Mouse (Mus musculus) megakaryocyte-erythroid progenitor cell, adult 5-6 weeks (primary cell): ENCODE results near the gene Msl1. TPM values are rescaled to one million over a fixed set of nuclear protein-coding genes. Genes with fewer than 3 reads are reported as not detected.

Experiments used
- ATAC-seq: replicated peaks from 2 replicates; pipeline ENCODE4 v1.8.0; 2016; ENCODE audit warnings: mild to moderate bottlenecking, inconsistent platforms; ENCODE audit not compliant: severe bottlenecking, poor library complexity, low FRiP score, low TSS enrichment
- total RNA-seq, 2 experiments: library from RNA; stranded (forward) in 1 of 2; stranded (reverse) in 1 of 2; fragments of 200-1000, 215-1000 nt in 1 of 2; fragments of >200 nt in 1 of 2; fragmentation: Nextera tagmentation in 1 of 2; gene quantifications; 2 replicates each; pipeline ENCODE4 v1.2.3; 2014 to 2017

The Msl1 gene
- total RNA-seq, 2 experiments from 2014 or later, result 58.6 to 68.3 TPM

GRCm38 (mm10) chr11:98762756-98763501, 32.4 kb upstream of the Msl1 start:
- ATAC-seq, result no peak

DNA sequence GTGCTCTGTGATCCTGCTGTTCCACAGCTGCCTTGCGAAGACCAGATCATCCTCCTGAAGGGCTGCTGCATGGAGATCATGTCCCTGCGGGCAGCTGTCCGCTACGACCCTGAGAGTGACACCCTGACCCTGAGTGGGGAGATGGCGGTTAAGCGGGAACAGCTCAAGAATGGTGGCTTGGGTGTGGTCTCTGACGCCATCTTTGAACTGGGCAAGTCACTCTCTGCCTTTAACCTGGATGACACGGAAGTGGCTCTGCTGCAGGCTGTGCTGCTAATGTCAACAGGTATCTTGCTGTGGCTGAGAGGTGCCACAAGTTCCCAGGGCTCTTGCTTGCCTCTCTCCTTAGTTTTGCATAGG, 31.8 kb upstream of the Msl1 start:
- no peak for ATAC-seq

DNA sequence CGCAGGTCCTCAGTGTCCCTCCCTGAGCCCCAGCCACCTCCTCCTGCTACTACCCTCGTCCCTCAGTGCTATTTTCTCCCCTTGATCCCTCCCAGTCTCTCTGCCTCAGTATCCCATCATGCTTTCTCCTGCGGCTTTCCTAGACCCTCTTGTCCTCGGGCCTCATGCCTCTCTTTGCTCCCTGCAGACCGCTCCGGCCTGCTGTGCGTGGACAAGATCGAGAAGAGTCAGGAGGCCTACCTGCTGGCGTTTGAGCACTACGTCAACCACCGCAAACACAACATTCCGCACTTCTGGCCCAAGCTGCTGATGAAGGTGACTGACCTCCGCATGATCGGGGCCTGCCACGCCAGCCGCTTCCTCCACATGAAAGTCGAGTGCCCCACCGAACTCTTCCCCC, 31.2 kb upstream of the Msl1 start:
- no peak for ATAC-seq

GRCm38 (mm10) chr11:98764746-98765145, 30.6 kb upstream of the Msl1 start:
- no peak for ATAC-seq

GRCm38 (mm10) chr11:98765421-98766309, 29.7 kb upstream of the Msl1 start:
- ATAC-seq, result peak; percentile 20; the same call in 1 of the 2 replicates

DNA sequence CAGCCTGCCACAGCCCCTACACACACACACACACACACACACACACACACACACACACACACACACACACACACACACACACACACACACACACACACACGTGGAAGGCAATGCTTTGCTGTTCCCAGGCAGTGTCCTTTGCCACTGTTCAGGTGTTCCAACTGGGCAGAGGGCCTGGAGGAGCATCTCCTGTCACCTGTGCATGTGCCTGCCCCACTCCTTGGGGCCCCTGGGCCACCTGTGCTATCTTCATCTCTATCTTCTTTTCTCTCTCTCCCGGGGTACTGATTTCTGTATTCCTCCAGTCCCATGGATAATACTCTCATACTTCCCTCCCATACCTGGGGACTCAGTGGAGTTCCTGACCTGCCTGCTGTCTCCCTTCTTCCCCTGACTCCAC, 29.0 kb upstream of the Msl1 start:
- ATAC-seq, result no peak

DNA sequence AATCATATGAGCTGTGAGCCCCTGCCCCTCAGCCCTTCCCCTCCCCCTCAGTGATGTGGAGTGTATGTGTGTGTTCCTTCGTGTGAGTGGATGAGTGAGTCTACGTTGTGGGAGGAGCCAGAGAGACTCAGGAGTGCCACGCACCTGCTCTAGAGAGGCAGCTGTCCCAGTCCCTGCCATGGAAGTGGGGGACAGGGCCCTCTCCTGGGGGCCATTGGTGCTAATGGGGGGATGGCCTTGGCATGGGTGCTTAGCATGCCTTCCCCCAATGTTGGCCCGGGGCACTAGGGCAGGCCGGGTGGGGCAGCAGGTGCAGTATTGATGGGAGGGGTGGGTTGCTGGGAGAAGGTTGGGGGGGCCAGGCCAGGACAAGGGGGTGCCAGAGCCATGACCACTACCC, 28.5 kb upstream of the Msl1 start:
- ATAC-seq, result no peak

DNA sequence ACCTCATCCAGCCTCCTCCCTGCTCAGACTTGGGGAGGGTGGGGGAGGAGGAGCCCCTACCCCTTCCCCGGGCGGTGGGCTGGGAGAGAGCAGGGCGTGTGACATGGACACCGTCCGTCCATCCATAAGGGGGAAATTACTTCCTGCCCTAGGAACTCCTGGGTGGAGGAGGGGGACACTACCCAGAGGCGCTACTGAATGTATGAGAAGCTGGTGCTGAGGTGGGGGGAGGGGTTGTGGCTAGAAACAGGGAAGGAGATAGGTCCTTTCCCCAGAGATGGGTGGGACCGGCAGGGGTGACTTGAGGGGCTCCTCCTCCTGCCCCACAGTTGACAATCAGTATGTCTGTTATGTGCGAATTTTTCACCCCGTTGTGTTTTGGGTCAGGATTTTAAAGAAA, 28.0 kb upstream of the Msl1 start:
- ATAC-seq, result 0 out of 2 replicates have a peak, but pooled peaks have one; percentile 19

DNA sequence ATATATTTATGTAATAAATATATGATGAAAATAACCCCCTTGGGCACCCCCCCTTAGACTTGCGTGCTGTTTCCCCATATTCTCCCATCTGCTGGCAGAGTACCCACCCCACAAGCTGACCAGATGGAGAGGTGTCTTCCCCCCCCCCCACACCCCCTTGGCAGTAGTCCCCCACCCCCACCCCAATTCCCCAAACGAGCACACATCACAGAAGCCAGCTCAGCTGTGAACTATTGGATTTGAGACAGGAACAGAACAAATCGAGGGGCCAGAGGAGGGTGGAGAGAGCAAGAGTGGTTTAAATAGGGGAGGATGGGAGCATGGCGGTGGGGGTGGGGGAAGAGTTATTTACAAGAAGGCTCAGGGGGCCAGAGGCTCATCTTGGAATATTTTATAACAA, 27.6 kb upstream of the Msl1 start:
- ATAC-seq, result no peak

DNA sequence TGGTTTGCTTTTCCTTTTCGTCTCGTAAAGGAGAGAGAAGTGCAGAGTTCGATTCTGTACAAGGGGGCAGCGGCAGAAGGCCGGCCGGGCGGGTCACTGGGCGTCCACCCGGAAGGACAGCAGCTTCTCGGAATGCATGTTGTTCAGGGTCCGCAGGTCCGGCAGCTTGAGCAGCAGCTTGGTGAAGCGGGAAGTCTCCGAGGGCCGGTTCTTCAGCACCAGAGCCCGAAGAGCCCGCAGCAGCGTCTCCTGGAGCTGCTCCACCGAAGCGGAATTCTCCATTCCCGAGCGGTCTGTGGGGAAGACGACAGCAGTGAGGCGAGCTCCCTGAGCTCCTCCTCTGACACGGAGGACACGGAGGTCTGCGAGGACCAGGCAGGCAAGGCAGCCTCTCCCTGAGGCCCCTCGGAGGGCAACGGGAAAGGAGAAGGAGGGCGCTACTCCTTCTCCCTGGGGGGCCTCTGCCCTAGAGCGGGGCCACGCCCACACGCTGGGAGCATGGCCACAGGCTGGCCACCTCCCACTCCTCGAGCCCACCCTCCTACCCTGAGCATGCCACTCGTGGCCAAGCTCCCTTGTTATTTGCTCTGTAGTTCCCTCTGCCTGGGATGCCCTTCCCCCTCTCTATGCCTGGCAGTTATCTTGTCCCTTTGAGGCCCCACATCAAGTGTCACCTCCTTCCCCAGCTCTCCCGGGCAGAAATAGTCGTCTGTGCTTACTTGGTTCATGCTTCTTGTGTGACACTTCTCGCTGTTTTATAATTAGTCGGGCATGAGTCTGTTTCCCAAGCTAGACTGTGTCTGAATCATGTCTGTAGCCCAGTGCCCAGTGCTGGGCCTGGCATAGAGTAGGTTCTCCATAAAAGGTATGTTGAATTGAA, 26.9 kb upstream of the Msl1 start:
- peak; percentile 28; the same call in 1 of the 2 replicates for ATAC-seq

DNA sequence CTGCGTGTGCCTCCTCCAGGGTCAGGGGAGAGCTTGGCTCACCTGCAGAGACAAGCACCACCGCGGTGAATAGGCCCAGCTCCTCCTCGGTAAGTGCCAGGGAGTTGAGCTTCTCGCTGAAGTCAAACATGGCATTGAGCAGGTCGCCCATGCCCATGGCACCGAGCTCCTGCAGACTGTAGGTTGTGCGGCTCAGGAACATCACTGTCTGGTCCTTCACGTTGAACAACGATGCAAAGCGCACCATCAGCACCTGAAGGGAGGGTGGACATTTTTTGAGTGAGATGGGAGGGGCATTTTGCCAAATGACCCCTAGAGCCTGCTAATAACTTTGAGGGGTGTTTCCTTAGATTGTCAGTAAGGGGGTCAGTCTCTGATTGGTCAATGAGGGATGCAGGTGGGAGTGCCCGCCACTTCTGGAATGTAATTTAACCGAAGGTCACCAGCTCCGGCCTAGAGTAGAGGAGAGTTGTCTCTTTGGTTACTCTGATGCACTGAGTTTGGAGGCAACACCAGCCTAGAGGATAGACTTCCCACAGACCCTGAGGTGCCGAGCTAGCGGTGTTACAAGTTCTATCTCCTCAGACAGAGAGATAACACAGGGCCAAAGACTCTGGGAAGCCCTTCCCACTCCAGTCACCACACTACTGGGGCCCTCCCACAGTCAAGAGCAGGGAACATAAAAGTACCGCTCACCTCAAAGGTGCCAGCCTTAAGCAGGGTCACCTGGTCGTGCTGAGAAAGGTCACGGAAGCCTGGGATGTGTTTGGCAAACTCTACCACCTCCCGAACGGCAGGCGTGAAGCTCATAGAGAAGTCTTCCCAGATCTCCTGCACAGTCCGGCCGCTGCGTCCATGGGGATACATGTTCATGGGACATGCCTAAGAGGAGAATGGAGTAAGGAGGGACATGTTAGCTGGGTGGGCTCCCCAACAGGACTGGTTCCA, 26.0 kb upstream of the Msl1 start:
- no peak for ATAC-seq

DNA sequence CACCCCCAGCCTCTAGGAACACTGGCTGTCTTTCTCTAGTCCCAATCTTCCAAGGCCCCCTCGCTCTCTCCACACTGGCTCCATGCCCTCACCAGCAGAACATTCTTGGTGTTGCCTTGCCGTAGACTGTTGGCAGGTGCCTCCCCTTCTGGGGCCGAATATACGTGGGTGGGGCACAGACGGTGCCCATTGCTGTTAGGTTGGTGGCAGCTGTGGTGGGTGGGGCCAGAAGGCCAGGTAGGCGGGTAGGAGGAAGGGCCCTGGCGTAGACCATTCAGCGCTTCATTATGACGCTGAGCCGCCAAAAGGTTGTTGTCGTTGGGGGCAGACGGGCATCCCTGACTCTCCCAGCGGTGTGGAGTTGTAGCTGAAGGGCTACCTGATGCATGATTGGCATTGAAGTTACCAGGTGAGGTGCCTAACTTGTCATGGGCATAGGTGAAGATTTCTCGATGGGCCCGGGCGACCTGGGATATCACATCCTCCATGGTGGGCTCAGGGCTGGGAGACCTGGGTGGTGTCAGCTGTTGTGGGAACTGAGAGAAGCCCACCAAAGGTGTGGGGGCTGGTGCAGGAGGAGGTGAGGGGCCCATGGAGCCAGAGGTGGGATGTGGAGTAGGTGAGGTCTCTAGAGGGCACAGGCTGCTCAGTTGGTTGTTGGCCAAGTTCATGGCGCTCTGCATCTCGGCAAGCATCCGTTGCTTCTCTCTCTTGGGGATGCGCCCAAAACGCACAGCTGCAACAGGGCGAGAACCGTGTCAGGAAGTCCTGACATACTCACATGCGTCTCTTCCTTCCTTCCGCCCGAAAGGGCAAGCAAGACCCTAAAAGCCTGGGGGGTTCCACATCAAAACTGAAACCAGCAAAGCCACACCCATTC, 25.0 kb upstream of the Msl1 start:
- no peak for ATAC-seq

DNA sequence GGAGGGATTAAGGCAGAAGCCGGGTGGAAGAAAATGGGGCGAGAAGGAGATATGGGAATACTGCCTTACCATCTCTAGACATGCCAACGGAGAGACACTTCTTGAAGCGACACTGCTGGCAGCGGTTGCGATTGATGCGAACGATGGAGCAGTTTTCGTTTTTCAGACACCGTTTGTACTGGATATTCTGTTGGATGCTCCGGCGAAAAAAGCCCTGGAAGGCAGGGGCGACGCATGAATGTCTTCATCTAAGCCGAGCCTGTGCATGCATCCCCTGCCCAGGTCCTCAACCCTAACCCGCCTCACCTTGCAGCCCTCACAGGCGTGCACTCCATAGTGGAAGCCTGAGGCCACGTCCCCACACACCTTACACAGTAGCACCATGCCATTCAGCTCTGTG, 24.2 kb upstream of the Msl1 start:
- ATAC-seq, result no peak

DNA sequence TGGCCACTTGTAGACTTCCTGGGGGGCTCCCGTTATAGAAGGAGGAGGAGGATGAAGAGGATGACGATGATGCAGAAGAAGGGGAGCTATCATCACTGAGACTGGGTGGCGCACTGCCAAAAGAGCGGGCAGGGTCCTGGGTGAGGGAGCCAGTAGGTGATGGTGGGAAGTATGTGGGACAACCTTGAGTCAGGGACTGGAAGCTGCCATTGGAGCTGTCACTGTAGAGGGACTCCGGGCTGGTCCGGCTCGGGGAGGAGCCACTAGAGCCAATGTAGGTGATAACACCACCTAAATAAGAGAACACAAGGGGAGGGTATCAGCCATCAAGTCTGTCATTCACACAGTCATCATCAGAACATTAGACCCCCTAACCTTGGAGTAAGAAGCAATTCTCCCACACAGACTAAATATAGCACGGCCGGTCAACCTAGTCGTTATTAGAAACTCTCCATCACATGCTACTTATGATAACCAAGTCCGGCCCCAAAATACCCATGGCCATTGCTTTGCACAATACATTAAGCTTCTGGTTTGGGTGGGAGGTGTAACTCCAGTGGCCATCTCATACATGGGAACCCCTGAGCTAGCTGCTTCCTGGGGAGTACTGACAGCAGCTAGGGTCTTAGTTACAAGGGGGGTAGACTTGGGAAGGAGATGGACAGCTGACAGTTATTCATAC, 23.3 kb upstream of the Msl1 start:
- no peak for ATAC-seq

DNA sequence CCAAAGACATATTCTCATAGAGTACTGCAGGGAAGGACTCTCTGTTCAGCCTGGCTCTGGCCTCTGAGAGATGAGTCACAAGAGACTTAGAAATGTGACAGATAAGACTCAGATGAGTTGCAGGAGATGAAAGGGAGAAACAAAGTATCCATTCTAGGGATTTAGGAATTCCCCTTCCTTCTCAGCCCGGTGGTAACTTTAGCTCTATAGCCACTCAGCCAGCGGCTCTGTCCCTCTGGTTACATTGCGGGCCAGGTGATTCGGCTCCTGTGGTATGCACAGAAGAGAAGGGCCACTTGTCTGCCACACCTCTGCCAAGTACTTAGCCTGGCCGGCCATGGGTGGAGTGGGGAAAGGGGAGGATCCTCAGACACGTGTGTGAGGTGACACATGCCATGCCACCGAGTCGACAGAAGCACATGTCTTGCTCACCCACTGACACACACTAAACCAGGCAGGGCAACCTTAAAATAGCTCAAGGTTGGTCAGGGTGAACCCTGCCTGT, 22.6 kb upstream of the Msl1 start:
- ATAC-seq, result no peak

- peak; percentile 89 for ATAC-seq
These were observed 21.6 kb upstream of the Msl1 start for GRCm38 (mm10) chr11:98773635-98774295.
